Comparison of ENCODE assay signal across 13 mouse cellular contexts in genomic region chr4:145267631-145268110, GRCm38 (mm10). TPM values are rescaled to one million over a fixed set of nuclear protein-coding genes. Genes with fewer than 3 reads are reported as not detected.
DNase-seq lines count a peak whose midpoint lies in the region; TF ChIP-seq lines count a peak whose summit lies in the region.
"Had no signal": no experiment of that assay in that cellular context is flagged by ENCODE, and none has a peak within 500 bp of the region (broad histone marks: within the 10 kb centered on the region; RNA-seq: fewer than 3 reads in every experiment).

No protein-coding gene starts in this region.

- H3K4me1 ChIP-seq in bone marrow macrophage, adult 2 months (ENCODE audit: control insufficient read depth, insufficient read depth, low read length) = peaks cover 74% of the 10 kb centered on the region
- H3K4me1 ChIP-seq: limb, embryonic 10.5 days; midbrain, embryonic 10.5 days had no signal

- no peak for TF ChIP-seq POLR2A in bone marrow macrophage, adult 2 months (IDR thresholded peaks at IDR 0.05; ENCODE audit: borderline replicate concordance, low read depth, low read length)

- intact Hi-C loops in gastrocnemius, adult 2 months (cut with DNase I) = no loop called here

- DNase-seq in gastrocnemius, adult 2 months = no peak
- no peak for DNase-seq in gastrocnemius, postnatal 10 days
- peak; percentile 84 for DNase-seq in 3T3-L1 (ENCODE audit: low read depth, low spot score)
- peak; percentile 57 for DNase-seq in lung, postnatal 25 days (ENCODE audit: low spot score)
- DNase-seq in right cerebral cortex, postnatal 14 days = no peak
- DNase-seq in embryo, embryonic 10 days (ENCODE audit: low spot score) = no peak
- no peak for DNase-seq in frontal cortex, postnatal 10 days (ENCODE audit: low spot score in 2 of 2)
- DNase-seq: cerebellum, adult 2 months had no signal

- TF ChIP-seq CTCF in gastrocnemius, adult 2 months (IDR thresholded peaks at IDR 0.05) = no peak
- no peak for TF ChIP-seq CTCF in bone marrow macrophage, adult 2 months (IDR thresholded peaks at IDR 0.05; ENCODE audit: low read depth, low read length)

- H3K27ac ChIP-seq in gastrocnemius, adult 2 months = peak overlapping the region; percentile 2; the same call in 1 of the 2 replicates
- H3K27ac ChIP-seq in bone marrow macrophage, adult 2 months (ENCODE audit: insufficient read depth, low read depth, low read length) = peak overlapping the region; percentile 95
- H3K27ac ChIP-seq: hindbrain, embryonic 10.5 days; kidney, postnatal 0 days; limb, embryonic 10.5 days; midbrain, embryonic 10.5 days had no signal

- no peak overlapping the region for H3K4me3 ChIP-seq in gastrocnemius, adult 2 months
- no peak overlapping the region for H3K4me3 ChIP-seq in bone marrow macrophage, adult 2 months (ENCODE audit: insufficient read depth, low read length)
- H3K4me3 ChIP-seq: hindbrain, embryonic 10.5 days; limb, embryonic 10.5 days; midbrain, embryonic 10.5 days had no signal

RNA-seq across cellular contexts. Expression of gene Tnfrsf1b, which starts 21.0 kb away (rescaled TPM):
- 1 to 10 TPM; 2.5 to 3.0 TPM for total RNA-seq in gastrocnemius, adult 2 months (2021)
- total RNA-seq in gastrocnemius, postnatal 10 days (2021) = 1 to 10 TPM; 4.4 to 5.8 TPM
- polyA plus RNA-seq in bone marrow macrophage, adult 2 months (2012; ENCODE audit: insufficient read depth, insufficient read length, missing spikeins) = 181 and 222 TPM in 2 replicates

RNA-seq across cellular contexts. Expression of gene Tnfrsf8, which starts 47.3 kb away (rescaled TPM):
- under 1 TPM in 1 of 2 experiments, not detected in 1; 0.10 TPM for total RNA-seq in gastrocnemius, adult 2 months (2021)
- under 1 TPM; 0.23 to 0.47 TPM for total RNA-seq in gastrocnemius, postnatal 10 days (2021)
- polyA plus RNA-seq in bone marrow macrophage, adult 2 months (2012; ENCODE audit: insufficient read depth, insufficient read length, missing spikeins) = 0.39 and 1.1 TPM in 2 replicates
- polyA plus RNA-seq: midbrain, embryonic 10.5 days had no signal

Comparison
In these comparisons a context has a peak if more than half of its experiments do, and no peak if none do; other contexts are left out.
1. DNase-seq: peak in 3T3-L1 (single experiment) and lung, postnatal 25 days (single experiment); none in gastrocnemius, adult 2 months (single experiment), gastrocnemius, postnatal 10 days (single experiment), right cerebral cortex, postnatal 14 days (single experiment), embryo, embryonic 10 days (single experiment) and frontal cortex, postnatal 10 days (0 of 2).